Mouse (Mus musculus) cerebellum, adult 11-12 months (tissue): ENCODE results near the gene Nisch.

ENCODE experiments used
- DNase-seq: peaks from one replicate; pipeline ENCODE4 v3.0.0; 2022

Gene Nisch

GRCm38 (mm10) chr14:31216846-31217245 is at the start of gene Nisch:
TSS of gene Nisch (minus strand) at chr14:31216946.
- DNase-seq, result no peak

- DNase-seq, result no peak
These were observed 44.2 kb upstream of the Nisch start for GRCm38 (mm10) chr14:31260932-31261331.

GRCm38 (mm10) chr14:31260374-31260773 is 43.6 kb upstream of the Nisch start:
- DNase-seq, result no peak

GRCm38 (mm10) chr14:31258476-31259050 is 41.8 kb upstream of the Nisch start:
- no peak for DNase-seq

GRCm38 (mm10) chr14:31252091-31252490 is 35.3 kb upstream of the Nisch start:
- no peak for DNase-seq

- no peak for DNase-seq
These were observed 34.9 kb upstream of the Nisch start for GRCm38 (mm10) chr14:31251626-31252025.

- peak; percentile 94 for DNase-seq
These were observed 34.4 kb upstream of the Nisch start, which contains the start of the genes Phf7 and Bap1 for GRCm38 (mm10) chr14:31251084-31251604. TSS of gene Phf7 (minus strand) at chr14:31251317. TSS of gene Bap1 (plus strand) at chr14:31251450.

- DNase-seq, result no peak
These were observed 33.7 kb upstream of the Nisch start for GRCm38 (mm10) chr14:31250222-31251083.

GRCm38 (mm10) chr14:31248396-31248795 is 31.6 kb upstream of the Nisch start:
- no peak for DNase-seq

- no peak for DNase-seq
These were observed 29.2 kb upstream of the Nisch start for GRCm38 (mm10) chr14:31245946-31246345.

GRCm38 (mm10) chr14:31244777-31245176 is 28.0 kb upstream of the Nisch start:
- no peak for DNase-seq

- no peak for DNase-seq
These were observed 23.8 kb upstream of the Nisch start for GRCm38 (mm10) chr14:31240528-31240927.

GRCm38 (mm10) chr14:31237101-31237882 is 20.5 kb upstream of the Nisch start:
- DNase-seq, result no peak

- peak; percentile 71 for DNase-seq
These were observed 17.3 kb upstream of the Nisch start for GRCm38 (mm10) chr14:31233996-31234591.

- no peak for DNase-seq
These were observed 16.6 kb upstream of the Nisch start for GRCm38 (mm10) chr14:31233070-31233995.

GRCm38 (mm10) chr14:31232404-31233069 is 15.8 kb upstream of the Nisch start:
- no peak for DNase-seq

GRCm38 (mm10) chr14:31230442-31230841 is 13.7 kb upstream of the Nisch start:
- DNase-seq, result no peak

- no peak for DNase-seq
These were observed 11.5 kb upstream of the Nisch start for GRCm38 (mm10) chr14:31228234-31228633.

GRCm38 (mm10) chr14:31226978-31227377 is 10.2 kb upstream of the Nisch start:
- DNase-seq, result no peak

GRCm38 (mm10) chr14:31217666-31218065 is 920 bp upstream of the Nisch start, which contains the start of gene Sema3g:
TSS of gene Sema3g (plus strand) at chr14:31217860.
- peak; percentile 87 for DNase-seq
